Comparison of ENCODE assay signal across 8 mouse cellular contexts in genomic region chr6:29853213-29853899, GRCm38 (mm10).
DNase-seq lines count a peak whose midpoint lies in the region; ATAC-seq lines count a peak whose summit lies in the region.

No protein-coding gene starts in this region.

- peaks cover 11% of the 10 kb centered on the region for H3K4me1 ChIP-seq in hindbrain, embryonic 10.5 days (replicated peaks)
- H3K4me1 ChIP-seq in lung, embryonic 15.5 days, result peaks cover 3% of the 10 kb centered on the region; the same call in 1 of the 2 replicates

- H3K4me2 ChIP-seq in lung, embryonic 15.5 days, result peak overlapping the region; percentile 54

- no peaks in the 10 kb centered on the region for H3K36me3 ChIP-seq in hindbrain, embryonic 10.5 days
- H3K36me3 ChIP-seq in lung, embryonic 15.5 days, result no peaks in the 10 kb centered on the region

- 39% methylated on average over 12 of the region's 12 CpGs for WGBS in hindbrain, embryonic 10.5 days
- WGBS in lung, embryonic 15.5 days, result 16% methylated on average over 12 of the region's 12 CpGs

- no peak overlapping the region for H3K9ac ChIP-seq in lung, embryonic 15.5 days

- DNase-seq in MN1 (ENCODE audit: low spot score), result peak; percentile 66
- peak; percentile 70 for DNase-seq in cerebellum, adult 8-10 months
- DNase-seq in hindbrain, embryonic 10.5 days (ENCODE audit: low spot score), result peak; percentile 86
- peak; percentile 60 for DNase-seq in layer of hippocampus, adult 9-10 months (ENCODE audit: low spot score)
- peak; percentile 87 for DNase-seq in retina, embryonic 14.5 days (ENCODE audit: low spot score)
- peak; percentile 74 to 82 for DNase-seq in thymus, postnatal 36 days

- no peaks in the 10 kb centered on the region for H3K9me3 ChIP-seq in hindbrain, embryonic 10.5 days
- no peaks in the 10 kb centered on the region for H3K9me3 ChIP-seq in lung, embryonic 15.5 days

- ATAC-seq in frontal cortex, adult (ENCODE audit: low TSS enrichment), result peak; percentile 81
- ATAC-seq in lung, embryonic 15.5 days (ENCODE audit: borderline replicate concordance, extremely low read depth, low FRiP score, low TSS enrichment), result 0 out of 2 replicates have a peak, but pooled peaks have one; percentile 42

- H3K27ac ChIP-seq in hindbrain, embryonic 10.5 days, result peak overlapping the region; percentile 85
- H3K27ac ChIP-seq in lung, embryonic 15.5 days, result no peak overlapping the region

- no peaks in the 10 kb centered on the region for H3K27me3 ChIP-seq in hindbrain, embryonic 10.5 days (ENCODE audit: insufficient read depth, poor library complexity, severe bottlenecking)
- no peaks in the 10 kb centered on the region for H3K27me3 ChIP-seq in lung, embryonic 15.5 days

- no peak overlapping the region for H3K4me3 ChIP-seq in hindbrain, embryonic 10.5 days
- peak overlapping the region; percentile 19 for H3K4me3 ChIP-seq in lung, embryonic 15.5 days
